Mouse (Mus musculus) thymus, adult 2 months (tissue): ENCODE measurements around the gene Lcn6.

Experiments used
- CTCF ChIP-seq: fragments of 200-500 bp; IDR thresholded peaks from 2 replicates; pipeline ENCODE4 v1.5.1; 2012; ENCODE audit warnings: mild to moderate bottlenecking, control low read depth, low read length, moderate library complexity, borderline replicate concordance; ENCODE audit not compliant: control insufficient read depth, poor library complexity, insufficient read depth; ENCODE audit errors: extremely low read depth
- POLR2A ChIP-seq: fragments of 200-500 bp; IDR thresholded peaks from 2 replicates; pipeline ENCODE4 v1.6.1; 2012; ENCODE audit warnings: mild to moderate bottlenecking, low read length, control low read depth, moderate library complexity; ENCODE audit not compliant: control insufficient read depth, poor library complexity, insufficient read depth; ENCODE audit errors: extremely low read depth

DNA sequence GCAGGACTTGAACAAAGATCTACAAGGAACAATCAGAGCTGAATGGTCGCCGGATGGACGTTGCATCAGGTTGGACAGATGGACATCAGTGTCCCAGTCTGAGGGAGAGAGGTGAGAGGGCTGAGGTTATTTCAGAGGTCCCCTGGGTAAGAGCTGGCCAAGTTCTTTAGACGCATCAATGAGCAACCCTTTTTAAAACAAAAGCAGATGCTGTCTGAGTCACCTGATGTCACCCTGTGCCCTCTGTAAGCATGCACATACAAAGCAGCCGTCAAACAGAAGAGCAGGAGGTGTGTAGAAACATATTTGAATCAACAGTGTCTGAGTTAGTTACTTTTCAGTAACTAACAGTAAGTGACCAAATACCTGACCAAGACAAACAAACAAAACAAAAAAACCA, 12.5 kb upstream of the Lcn6 start:
- TF ChIP-seq POLR2A (no peak), CTCF (no peak)
